Mouse (Mus musculus) myocyte (in vitro differentiated cells): ENCODE measurements around the gene Pdrg1. TPM values are rescaled to one million over a fixed set of nuclear protein-coding genes. Genes with fewer than 3 reads are reported as not detected.

Experiments
- H3K27me3 ChIP-seq: one replicate; pipeline ENCODE4 v1.6.1; 2011; ENCODE audit not compliant: control insufficient read depth, insufficient read depth, insufficient read length
- H3K36me3 ChIP-seq: one replicate; pipeline ENCODE4 v1.6.1; 2011; ENCODE audit not compliant: control insufficient read depth, insufficient read depth
- H3K4me2 ChIP-seq: one replicate; pipeline ENCODE4 v1.6.1; 2011; ENCODE audit warnings: low read depth, control low read depth
- H3K4me3 ChIP-seq: one replicate; pipeline ENCODE4 v1.5.1; 2011; ENCODE audit warnings: mild to moderate bottlenecking, control low read depth, moderate library complexity
- H3K79me2 ChIP-seq: one replicate; pipeline ENCODE4 v1.6.1; 2011; ENCODE audit not compliant: control insufficient read depth, insufficient read depth
- H3ac ChIP-seq: one replicate; pipeline ENCODE4 v1.6.1; 2011; ENCODE audit not compliant: control insufficient read depth, insufficient read length
- CEBPB ChIP-seq: IDR thresholded peaks from 2 replicates; pipeline ENCODE4 v1.6.1; 2011; ENCODE audit warnings: mild to moderate bottlenecking, moderate library complexity; ENCODE audit not compliant: poor library complexity, insufficient read depth, severe bottlenecking
- E2F4 ChIP-seq: IDR thresholded peaks from one replicate; pipeline ENCODE4 v1.6.1; 2011; ENCODE audit warnings: mild to moderate bottlenecking, control low read depth, moderate library complexity; ENCODE audit not compliant: insufficient read depth
- MAX ChIP-seq: IDR thresholded peaks from one replicate; pipeline ENCODE4 v1.6.1; 2011; ENCODE audit warnings: low read depth, mild to moderate bottlenecking, control low read depth
- MYOD1 ChIP-seq, 3 experiments: IDR thresholded peaks; one replicate each; pipeline ENCODE4 v1.6.1; 2011; ENCODE audit warnings: control low read depth in 2 of 3, low read depth in 2 of 3, mild to moderate bottlenecking in 2 of 3, moderate library complexity in 1 of 3; ENCODE audit not compliant: insufficient read length in 2 of 3, control insufficient read depth in 1 of 3
- MYOG ChIP-seq, 3 experiments: IDR thresholded peaks; one replicate each; pipeline ENCODE4 v1.6.1; 2011; ENCODE audit warnings: control low read depth in 2 of 3, low read depth in 2 of 3, mild to moderate bottlenecking in 2 of 3; ENCODE audit not compliant: insufficient read length in 2 of 3, control insufficient read depth in 1 of 3, insufficient read depth in 1 of 3
- POLR2A ChIP-seq: IDR thresholded peaks from one replicate; pipeline ENCODE4 v1.6.1; 2011; ENCODE audit warnings: low read depth, mild to moderate bottlenecking, control low read depth, moderate library complexity; ENCODE audit not compliant: insufficient read length
- POLR2AphosphoS2 ChIP-seq: IDR thresholded peaks from one replicate; pipeline ENCODE4 v1.6.1; 2011; ENCODE audit warnings: low read depth, control low read depth; ENCODE audit not compliant: insufficient read length
- REST ChIP-seq: IDR thresholded peaks from one replicate; pipeline ENCODE4 v1.6.1; 2011; ENCODE audit warnings: mild to moderate bottlenecking, control low read depth, moderate library complexity; ENCODE audit not compliant: insufficient read depth, insufficient read length
- SRF ChIP-seq: IDR thresholded peaks from one replicate; pipeline ENCODE4 v1.6.1; 2011; ENCODE audit warnings: low read depth; ENCODE audit not compliant: control insufficient read depth, insufficient read length
- TCF12 ChIP-seq: IDR thresholded peaks from one replicate; pipeline ENCODE4 v1.6.1; 2011; ENCODE audit warnings: mild to moderate bottlenecking, control low read depth; ENCODE audit not compliant: poor library complexity, insufficient read depth, severe bottlenecking
- TCF3 ChIP-seq: IDR thresholded peaks from one replicate; pipeline ENCODE4 v1.6.1; 2011; ENCODE audit warnings: low read depth, control low read depth; ENCODE audit not compliant: insufficient read length
- USF1 ChIP-seq: IDR thresholded peaks from one replicate; pipeline ENCODE4 v1.6.1; 2011; ENCODE audit warnings: low read depth, mild to moderate bottlenecking, control low read depth, moderate library complexity
- polyA plus RNA-seq: library from polyadenylated mRNA; unstranded; fragments of >200 nt; fragmentation: generic; extraction: Trizol; gene quantifications from one replicate; pipeline ENCODE4 v1.2.1, GENCODE M21; 2012; ENCODE audit warnings: missing spikeins

Pdrg1 gene
- polyA plus RNA-seq, 1 experiment, result 79.6 TPM

DNA sequence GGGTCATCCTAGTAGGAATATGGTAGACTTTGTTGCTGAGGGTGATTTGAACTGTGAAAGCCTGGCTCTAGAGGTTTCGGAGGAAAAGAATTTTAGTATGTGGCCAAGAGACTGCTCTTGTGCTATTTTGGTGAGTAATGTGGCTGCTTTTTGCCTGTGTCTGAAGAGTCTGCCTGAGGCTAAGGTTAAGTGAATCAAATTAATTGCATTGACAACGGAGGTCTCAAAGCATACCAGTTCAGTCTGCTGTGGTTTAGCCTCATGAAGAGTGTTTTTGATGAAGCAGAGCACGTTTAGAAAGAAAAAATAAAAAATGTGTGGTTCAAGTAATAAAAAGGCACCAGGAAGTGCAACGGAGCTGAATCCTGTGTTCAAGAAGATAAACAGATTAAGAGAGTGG lies 49.7 kb downstream of the Pdrg1 start:
- H3K27me3 ChIP-seq, result peaks cover 15% of the 10 kb centered on the region
- no peaks in the 10 kb centered on the region for H3K79me2 ChIP-seq
- H3K36me3 ChIP-seq, result no peaks in the 10 kb centered on the region
- TF ChIP-seq MAX (no peak), E2F4 (no peak), TCF3 (no peak), SRF (no peak), CEBPB (no peak), MYOG (IDR thresholded peaks at IDR 0.05; ENCODE audit: control insufficient read depth in 1 of 3, insufficient read depth in 1 of 3, insufficient read length in 2 of 3, low read depth in 2 of 3) (no peak), REST (no peak), MYOD1 (IDR thresholded peaks at IDR 0.05; ENCODE audit: control insufficient read depth in 1 of 3, insufficient read length in 2 of 3, low read depth in 2 of 3) (no peak), TCF12 (no peak), POLR2A (no peak), POLR2AphosphoS2 (no peak), USF1 (no peak)
- no peak overlapping the region for H3K4me2 ChIP-seq
- H3K4me3 ChIP-seq, result no peak overlapping the region
- H3ac ChIP-seq, result no peak overlapping the region

DNA sequence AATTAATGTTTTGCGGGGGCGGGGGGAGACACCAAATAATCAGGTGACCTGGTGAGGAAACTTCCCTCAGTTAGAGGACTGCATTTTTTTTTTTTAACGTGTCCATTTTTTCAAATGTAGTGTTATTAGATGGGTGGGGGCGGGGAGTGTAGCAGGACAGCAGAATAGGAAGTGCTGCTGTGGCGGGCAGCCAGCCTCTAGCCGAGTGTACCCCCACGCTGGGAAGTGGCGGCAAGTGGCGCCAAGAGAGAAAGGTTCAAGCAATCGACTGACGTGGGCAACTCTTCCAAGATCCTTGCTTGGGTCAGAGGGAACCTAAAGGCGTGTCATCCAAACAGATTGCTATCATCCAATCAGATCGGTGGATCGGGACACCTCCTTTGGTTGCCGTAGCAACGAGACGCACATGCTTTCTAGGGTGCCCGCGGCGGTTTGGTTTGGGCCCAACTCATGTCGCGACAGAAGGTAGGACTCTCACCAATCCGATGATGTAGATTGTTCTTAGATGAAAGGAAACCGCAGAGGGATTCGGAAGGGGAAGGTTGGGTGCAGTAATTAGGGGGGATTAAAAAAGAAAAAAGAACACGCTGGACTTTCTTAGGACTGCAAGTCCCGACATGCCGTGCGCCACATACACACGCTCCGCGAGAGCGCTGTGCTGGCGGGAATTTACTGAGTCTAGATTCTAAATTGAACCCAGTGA lies 53.0 kb downstream of the Pdrg1 start, which contains the start of gene Ttll9:
Gene Ttll9 (plus strand): TSS at position 395 of the 703 bp plus-strand sequence.
- no peak within 1 kb of the TSS for H3K4me3 ChIP-seq
- no peaks in the 10 kb centered on the region for H3K79me2 ChIP-seq
- peak within 1 kb of the TSS; percentile 22 for H3K4me2 ChIP-seq
- peaks cover 32% of the 10 kb centered on the region for H3K27me3 ChIP-seq
- no peaks in the 10 kb centered on the region for H3K36me3 ChIP-seq
- H3ac ChIP-seq, result no peak within 1 kb of the TSS
- TF ChIP-seq REST, result no peak
- no peak for TF ChIP-seq USF1
- no peak for TF ChIP-seq MAX
- TF ChIP-seq MYOG (IDR thresholded peaks at IDR 0.05; ENCODE audit: control insufficient read depth in 1 of 3, insufficient read depth in 1 of 3, insufficient read length in 2 of 3, low read depth in 2 of 3), result no peak
- TF ChIP-seq CEBPB, result no peak
- TF ChIP-seq TCF12, result no peak

Other genes with a start within 250 kb of the Pdrg1 start
- 57.0 TPM for gene Bcl2l1, start 183.7 kb downstream of the Pdrg1 start, polyA plus RNA-seq
- gene Tpx2, start 167.5 kb downstream of the Pdrg1 start, polyA plus RNA-seq, result 26.3 TPM
- gene Mylk2, start 104.1 kb downstream of the Pdrg1 start, polyA plus RNA-seq, result 8.2 TPM
- gene Foxs1, start 82.2 kb downstream of the Pdrg1 start, polyA plus RNA-seq, result 31.3 TPM
- 0.02 TPM for gene Dusp15, start 63.7 kb downstream of the Pdrg1 start, polyA plus RNA-seq
- not detected for gene Ttll9, start 52.9 kb downstream of the Pdrg1 start, polyA plus RNA-seq
- not detected for gene Xkr7, start 16.4 kb upstream of the Pdrg1 start, polyA plus RNA-seq
- not detected for gene Ccm2l, start 50.5 kb upstream of the Pdrg1 start, polyA plus RNA-seq
- 0.10 TPM for gene Hck, start 93.0 kb upstream of the Pdrg1 start, polyA plus RNA-seq
- 55.4 TPM for gene Tm9sf4, start 145.9 kb upstream of the Pdrg1 start, polyA plus RNA-seq
- 0.12 TPM for gene Tspyl3, start 210.0 kb upstream of the Pdrg1 start, polyA plus RNA-seq
- 4.2 TPM for gene Plagl2, start 226.0 kb upstream of the Pdrg1 start, polyA plus RNA-seq
- 12.2 TPM for gene Pofut1, start 226.1 kb upstream of the Pdrg1 start, polyA plus RNA-seq